ENCODE assay signal across 10 mouse cellular contexts in genomic region chr7:142349308-142349961, GRCm38 (mm10). TPM values are rescaled to one million over a fixed set of nuclear protein-coding genes. Genes with fewer than 3 reads are reported as not detected.
DNase-seq lines count a peak whose midpoint lies in the region; ATAC-seq lines count a peak whose summit lies in the region.
"Had no signal": no experiment of that assay in that cellular context is flagged by ENCODE, and none has a peak within 500 bp of the region (broad histone marks: within the 10 kb centered on the region; RNA-seq: fewer than 3 reads in every experiment).

No protein-coding gene starts in this region.

- peak; percentile 64 for DNase-seq in gastrocnemius, adult 18-20 months (ENCODE audit: low spot score)
- DNase-seq in gastrocnemius, postnatal 4 days (ENCODE audit: low spot score in 2 of 2): no peak
- peak; percentile 39 for DNase-seq in brain, embryonic 18.5 days (ENCODE audit: low read depth, low spot score)
- peak; percentile 17 for DNase-seq in midbrain, embryonic 10.5 days (ENCODE audit: low spot score)
- DNase-seq in testis, postnatal 10 days (ENCODE audit: low spot score): no peak
- DNase-seq in heart, postnatal 36 days: no peak
- DNase-seq in adrenal gland, postnatal 4 days (ENCODE audit: low spot score in 2 of 2): no peak

- H3K27me3 ChIP-seq in hindbrain, embryonic 16.5 days (replicated peaks; ENCODE audit: control insufficient read depth, insufficient read depth, low read length): no peaks in the 10 kb centered on the region
- no peaks in the 10 kb centered on the region for H3K27me3 ChIP-seq in midbrain, embryonic 10.5 days (ENCODE audit: low read depth, poor library complexity, severe bottlenecking)

- no peak overlapping the region; the same call in 1 of the 2 replicates for H3K4me2 ChIP-seq in hindbrain, embryonic 16.5 days (ENCODE audit: low read length)

- peaks cover 4% of the 10 kb centered on the region; the same call in 1 of the 2 replicates for H3K4me1 ChIP-seq in hindbrain, embryonic 16.5 days (ENCODE audit: control insufficient read depth, insufficient read depth, low read depth, low read length)
- H3K4me1 ChIP-seq in midbrain, embryonic 10.5 days: peaks cover 5% of the 10 kb centered on the region; the same call in 1 of the 2 replicates

- H3K27ac ChIP-seq in hindbrain, embryonic 16.5 days (ENCODE audit: low read depth, low read length): no peak overlapping the region
- H3K27ac ChIP-seq in midbrain, embryonic 10.5 days (replicated peaks): 0 out of 2 replicates have a peak overlapping the region, but pooled peaks have one; percentile 14

- no peaks in the 10 kb centered on the region for H3K9me3 ChIP-seq in hindbrain, embryonic 16.5 days (ENCODE audit: control insufficient read depth, low read length)
- no peaks in the 10 kb centered on the region for H3K9me3 ChIP-seq in midbrain, embryonic 10.5 days (replicated peaks)

- ATAC-seq in hindbrain, embryonic 16.5 days: peak; percentile 87

- WGBS in hindbrain, embryonic 16.5 days: 20% methylated on average over 9 of the region's 9 CpGs
- WGBS in midbrain, embryonic 10.5 days: 40% methylated on average over 9 of the region's 9 CpGs

- H3K9ac ChIP-seq in hindbrain, embryonic 16.5 days (ENCODE audit: low read depth, low read length): peak overlapping the region; percentile 6; the same call in 1 of the 2 replicates

- H3K4me3 ChIP-seq in hindbrain, embryonic 16.5 days (ENCODE audit: low read length): no peak overlapping the region
- no peak overlapping the region for H3K4me3 ChIP-seq in midbrain, embryonic 10.5 days

- no peaks in the 10 kb centered on the region for H3K36me3 ChIP-seq in hindbrain, embryonic 16.5 days (ENCODE audit: control insufficient read depth, insufficient read depth, low read length)
- no peaks in the 10 kb centered on the region for H3K36me3 ChIP-seq in midbrain, embryonic 10.5 days

- intact Hi-C loops in heart, postnatal 36 days (cut with DNase I): no loop called here

RNA-seq across cellular contexts. Expression of gene Ifitm10, which starts 24.1 kb away (rescaled TPM):
- total RNA-seq in gastrocnemius, adult 18-20 months (2021): 1 to 10 TPM; 3.2 to 5.0 TPM
- total RNA-seq in gastrocnemius, postnatal 4 days (2021): 1 to 10 TPM in 1 of 2 experiments, not detected in 1; 1.1 TPM
- polyA plus RNA-seq in hindbrain, embryonic 16.5 days (2015; fragmentation: Nextera tagmentation; extraction: Ambion mirVana): 13.3 and 14.9 TPM in 2 replicates
- 0.41 and 0.50 TPM in 2 replicates for polyA plus RNA-seq in midbrain, embryonic 10.5 days (2016; fragmentation: Nextera tagmentation; extraction: Ambion mirVana)
- total RNA-seq in heart, postnatal 36 days (2021): 1 to 10 TPM; 1.8 to 2.0 TPM
- 1 to 10 TPM; 5.1 to 6.2 TPM for total RNA-seq in adrenal gland, postnatal 4 days (2021)
- total RNA-seq: common myeloid progenitor, adult 5-6 weeks had no signal

RNA-seq across cellular contexts. Expression of gene Gm49369, which starts 33.0 kb away (rescaled TPM):
- total RNA-seq in gastrocnemius, adult 18-20 months (2021): 1 to 10 TPM; 1.1 to 2.4 TPM
- total RNA-seq in gastrocnemius, postnatal 4 days (2021): 1 to 10 TPM in 1 of 2 experiments, not detected in 1; 1.3 TPM
- 6.4 TPM in 1 of 2 replicates, not detected in the other for polyA plus RNA-seq in hindbrain, embryonic 16.5 days (2015; fragmentation: Nextera tagmentation; extraction: Ambion mirVana)
- polyA plus RNA-seq in midbrain, embryonic 10.5 days (2016; fragmentation: Nextera tagmentation; extraction: Ambion mirVana): 0.75 TPM in 1 of 2 replicates, not detected in the other
- 1 to 10 TPM in 1 of 2 experiments, under 1 TPM in 1; 0.72 to 8.2 TPM for total RNA-seq in heart, postnatal 36 days (2021)
- 1 to 10 TPM in 1 of 2 experiments, under 1 TPM in 1; 0.48 to 4.3 TPM for total RNA-seq in adrenal gland, postnatal 4 days (2021)

RNA-seq across cellular contexts. Expression of gene Ctsd, which starts 38.4 kb away (rescaled TPM):
- 100 to 1,000 TPM; 445 to 450 TPM for total RNA-seq in gastrocnemius, adult 18-20 months (2021)
- 100 to 1,000 TPM; 265 to 273 TPM for total RNA-seq in gastrocnemius, postnatal 4 days (2021)
- 356 and 378 TPM in 2 replicates for polyA plus RNA-seq in hindbrain, embryonic 16.5 days (2015; fragmentation: Nextera tagmentation; extraction: Ambion mirVana)
- polyA plus RNA-seq in midbrain, embryonic 10.5 days (2016; fragmentation: Nextera tagmentation; extraction: Ambion mirVana): 145 and 171 TPM in 2 replicates
- total RNA-seq in heart, postnatal 36 days (2021): 100 to 1,000 TPM; 830 to 843 TPM
- total RNA-seq in adrenal gland, postnatal 4 days (2021): 100 to 1,000 TPM; 536 to 544 TPM

RNA-seq across cellular contexts. Expression of gene Krtap5-4, which starts 46.1 kb away (rescaled TPM):
- total RNA-seq in gastrocnemius, adult 18-20 months (2021): not detected
- total RNA-seq in gastrocnemius, postnatal 4 days (2021): not detected
- polyA plus RNA-seq in hindbrain, embryonic 16.5 days (2015; fragmentation: Nextera tagmentation; extraction: Ambion mirVana): not detected in 2 replicates
- polyA plus RNA-seq in midbrain, embryonic 10.5 days (2016; fragmentation: Nextera tagmentation; extraction: Ambion mirVana): not detected in 2 replicates
- total RNA-seq in heart, postnatal 36 days (2021): not detected
- total RNA-seq in adrenal gland, postnatal 4 days (2021): not detected
- total RNA-seq: common myeloid progenitor, adult 5-6 weeks; left cerebral cortex, postnatal 10 days had no signal

RNA-seq across cellular contexts. Expression of gene Krtap5-1, which starts 52.5 kb away (rescaled TPM):
- total RNA-seq in gastrocnemius, adult 18-20 months (2021): not detected
- total RNA-seq in gastrocnemius, postnatal 4 days (2021): not detected
- polyA plus RNA-seq in hindbrain, embryonic 16.5 days (2015; fragmentation: Nextera tagmentation; extraction: Ambion mirVana): not detected in 2 replicates
- not detected in 2 replicates for polyA plus RNA-seq in midbrain, embryonic 10.5 days (2016; fragmentation: Nextera tagmentation; extraction: Ambion mirVana)
- not detected for total RNA-seq in heart, postnatal 36 days (2021)
- not detected for total RNA-seq in adrenal gland, postnatal 4 days (2021)
- total RNA-seq: common myeloid progenitor, adult 5-6 weeks; left cerebral cortex, postnatal 10 days had no signal

Comparison
In these comparisons a context has a peak if more than half of its experiments do, and no peak if none do; other contexts are left out.
1. DNase-seq: peak in gastrocnemius, adult 18-20 months (single experiment), brain, embryonic 18.5 days (single experiment) and midbrain, embryonic 10.5 days (single experiment); none in gastrocnemius, postnatal 4 days (0 of 2), testis, postnatal 10 days (single experiment), heart, postnatal 36 days (0 of 2) and adrenal gland, postnatal 4 days (0 of 2).